Mouse (Mus musculus) v-Abl transformed pro-B cells (cell line): ENCODE data around the gene Ski.

Experiments
- in situ Hi-C, 2 experiments: fragments of 400-800 bp; cut with MboI; formaldehyde crosslinking; loops; one replicate each; pipeline ENCODE4 v1.15.1; 2025; ENCODE audit not compliant: unreplicated experiment in 2 of 2

The Ski gene

GRCm38 (mm10) chr4:155157871-155158542, 64.4 kb downstream of the Ski start:
- in situ Hi-C loops: no loop called here

DNA sequence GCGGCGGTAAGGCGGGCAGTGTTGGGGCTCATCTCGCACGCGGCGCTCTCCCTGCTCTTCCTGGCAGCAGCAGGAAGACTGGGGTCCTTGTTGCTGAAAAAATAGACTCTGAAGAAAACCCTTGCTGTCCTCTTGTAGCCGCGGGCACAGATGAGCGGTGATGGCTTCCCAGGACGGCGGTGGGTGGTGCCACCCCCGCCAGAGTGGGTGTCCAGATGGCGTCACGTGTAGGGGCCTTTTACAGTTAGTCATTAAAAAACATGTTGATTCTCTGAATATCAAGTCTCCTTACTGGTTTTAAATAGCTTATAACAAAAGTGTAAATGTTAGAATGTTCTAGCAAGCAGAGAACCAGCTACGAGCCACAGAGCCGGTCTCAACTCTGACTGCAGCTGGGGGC, 65.7 kb downstream of the Ski start:
- in situ Hi-C loops: no loop called here

DNA sequence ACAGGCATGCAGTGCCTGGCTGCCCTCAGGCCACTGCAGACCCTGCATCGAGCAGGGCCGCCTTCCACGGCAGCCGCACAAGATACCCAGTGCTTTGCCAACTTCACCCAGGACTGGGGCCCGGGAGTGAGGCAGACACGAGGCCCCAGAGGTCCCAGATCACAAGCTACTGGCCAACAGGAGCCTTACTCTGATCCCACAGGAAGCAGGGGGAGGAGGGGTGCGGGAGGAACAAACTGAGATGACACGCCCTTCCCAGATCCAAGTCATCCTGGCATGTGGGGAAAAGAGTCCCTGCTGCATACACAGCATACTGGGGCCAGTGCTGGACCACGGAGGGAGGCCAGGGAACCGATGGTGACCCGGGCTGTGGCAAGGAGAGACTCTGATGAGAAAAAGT, 67.4 kb downstream of the Ski start:
- in situ Hi-C loops: no loop called here

GRCm38 (mm10) chr4:155153389-155154072, 68.9 kb downstream of the Ski start:
- in situ Hi-C loops: no loop called here

DNA sequence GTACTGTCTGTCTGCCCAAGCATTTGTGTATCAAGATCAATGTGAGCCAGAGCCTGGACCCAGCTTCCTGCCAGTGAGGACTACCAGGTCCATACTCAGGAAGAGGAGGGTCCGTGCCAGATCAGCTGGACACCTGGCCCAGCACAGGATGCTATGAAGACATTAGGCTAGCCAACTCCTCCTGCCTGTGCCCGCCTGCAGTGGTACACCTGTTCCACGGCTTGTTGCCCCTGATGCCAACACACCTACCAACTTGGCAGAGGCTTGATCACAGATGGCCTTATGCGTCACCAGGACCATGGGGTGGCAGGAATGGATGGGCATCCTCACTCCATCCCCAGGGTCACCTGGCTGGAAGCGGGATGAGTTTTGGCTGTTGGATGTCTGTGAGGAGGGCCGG, 69.9 kb downstream of the Ski start:
- in situ Hi-C loops: no loop called here

DNA sequence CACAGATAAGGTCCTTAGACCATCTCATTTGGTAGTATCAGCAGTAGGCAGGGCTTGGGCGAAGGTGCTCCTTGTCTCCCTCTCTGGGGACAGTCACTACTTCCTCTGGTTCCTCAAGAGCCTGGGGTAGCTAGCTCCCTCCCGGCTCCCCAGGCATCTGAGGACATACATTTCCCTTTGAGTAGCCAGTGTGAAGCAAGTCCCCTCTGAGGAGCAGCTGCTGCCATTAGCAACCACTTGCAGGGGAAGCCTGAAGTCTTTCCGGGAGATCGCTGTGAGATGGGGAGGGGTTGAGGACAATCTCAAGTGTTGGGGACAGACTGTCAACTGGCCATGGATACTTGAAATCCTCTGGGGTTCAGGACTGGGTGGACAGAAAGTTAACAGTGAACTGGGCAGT, 70.5 kb downstream of the Ski start:
- in situ Hi-C loops: no loop called here

DNA sequence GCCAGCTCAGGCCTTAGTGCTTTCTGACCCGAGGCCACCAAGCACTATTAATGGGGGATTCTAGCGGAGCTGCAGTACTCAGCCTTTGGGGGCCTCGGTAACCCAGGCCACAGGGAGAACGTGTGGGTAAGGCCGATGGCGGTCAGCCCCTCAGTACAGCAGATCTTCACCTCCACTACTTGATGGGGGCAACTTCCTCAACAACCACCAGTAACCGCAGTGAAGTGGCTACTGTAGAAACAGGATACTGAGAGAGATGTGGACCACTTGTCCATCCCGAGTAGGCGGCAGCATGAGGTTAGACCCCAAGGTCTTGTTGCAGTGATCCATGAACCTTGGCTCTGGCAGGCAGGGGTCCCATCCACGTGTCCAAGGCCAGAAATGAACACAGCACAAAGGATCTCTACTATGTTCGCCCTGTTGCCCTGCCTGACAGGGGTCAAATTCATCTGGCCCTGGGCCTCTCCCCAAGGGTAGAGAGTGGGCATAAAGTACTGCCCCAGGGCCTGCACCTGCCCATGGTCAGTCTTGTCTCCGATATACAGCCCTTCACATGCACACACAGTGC, 71.1 kb downstream of the Ski start:
- in situ Hi-C loops: no loop called here

- in situ Hi-C loops: no loop called here
These were observed 71.9 kb downstream of the Ski start for GRCm38 (mm10) chr4:155150276-155151113.

GRCm38 (mm10) chr4:155149941-155150275, 72.5 kb downstream of the Ski start:
- in situ Hi-C loops: no loop called here

DNA sequence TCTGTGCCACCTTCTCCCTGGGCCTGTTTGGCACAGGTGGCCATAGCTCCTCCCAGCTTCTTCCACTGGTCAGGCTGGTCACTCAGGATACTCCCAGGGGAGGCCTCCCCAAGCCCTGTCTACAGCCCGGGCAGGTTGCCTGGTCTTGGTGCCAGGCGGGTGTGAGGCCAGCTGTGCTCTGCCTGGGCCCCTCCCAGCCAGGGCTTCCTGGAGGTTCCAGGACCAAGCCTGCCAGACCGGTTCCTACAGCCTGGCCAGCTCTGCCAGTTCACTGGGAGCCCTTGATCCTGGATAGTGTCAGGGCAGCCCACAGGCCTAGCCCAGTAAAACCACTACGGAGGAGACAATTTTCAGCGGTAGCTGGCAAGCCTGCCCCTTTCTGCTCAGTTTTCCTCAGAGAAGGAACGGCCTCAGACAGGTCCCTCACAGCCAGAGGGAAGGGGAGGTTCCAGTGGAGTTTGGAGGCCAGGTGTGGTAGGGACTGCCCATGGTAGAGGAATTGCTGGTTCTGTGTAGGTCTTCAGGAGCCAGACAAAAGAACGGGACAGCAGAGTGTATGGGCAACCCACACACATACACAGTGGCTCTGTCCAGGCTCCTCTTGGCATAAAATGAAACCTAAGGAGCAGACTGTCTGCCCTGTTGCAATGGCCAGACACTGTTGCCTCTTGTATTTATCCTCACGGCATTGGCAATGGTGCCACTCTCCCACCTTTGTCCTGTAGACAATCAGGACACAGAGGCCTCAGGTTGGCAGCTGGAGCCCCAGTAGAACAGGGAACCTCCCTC, 73.3 kb downstream of the Ski start:
- in situ Hi-C loops: no loop called here

- in situ Hi-C loops: no loop called here
These were observed 73.9 kb downstream of the Ski start for GRCm38 (mm10) chr4:155148453-155148852.

DNA sequence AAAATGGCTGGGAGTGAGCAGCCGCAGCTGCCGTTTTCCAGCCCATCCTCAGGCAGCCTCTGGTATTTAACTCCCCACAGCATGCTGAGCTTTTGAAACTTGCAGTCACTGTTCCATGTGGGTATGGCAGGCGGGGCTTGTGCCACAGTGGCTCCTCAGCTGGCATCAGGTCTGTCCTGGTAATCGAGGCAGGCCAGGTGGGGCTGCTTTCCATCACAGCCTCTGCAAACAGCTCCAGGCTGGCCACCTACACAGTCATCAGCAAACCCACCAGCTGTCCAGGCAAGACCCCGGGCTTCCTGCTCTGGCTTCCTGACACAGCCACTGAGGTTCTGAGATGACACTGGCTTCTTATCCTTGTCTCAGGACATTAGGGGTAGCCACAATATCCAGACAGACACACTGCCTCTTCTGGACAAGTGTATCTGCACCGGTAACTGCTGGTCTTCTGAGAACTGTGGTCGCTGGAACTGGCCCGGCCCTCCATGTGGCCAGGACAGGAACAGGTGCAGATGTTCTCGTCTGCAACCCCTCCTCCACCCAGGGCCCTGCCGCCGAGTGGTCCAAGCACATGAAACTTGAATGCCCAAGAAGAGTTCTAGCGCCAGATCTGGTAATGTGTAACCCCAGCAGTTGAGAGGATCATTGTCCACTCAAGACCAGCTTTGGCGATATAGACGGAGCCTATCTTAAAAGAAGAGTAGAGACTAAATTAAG, 76.1 kb downstream of the Ski start:
- in situ Hi-C loops: no loop called here

- in situ Hi-C loops: no loop called here
These were observed 77.7 kb downstream of the Ski start for GRCm38 (mm10) chr4:155144548-155145180.

DNA sequence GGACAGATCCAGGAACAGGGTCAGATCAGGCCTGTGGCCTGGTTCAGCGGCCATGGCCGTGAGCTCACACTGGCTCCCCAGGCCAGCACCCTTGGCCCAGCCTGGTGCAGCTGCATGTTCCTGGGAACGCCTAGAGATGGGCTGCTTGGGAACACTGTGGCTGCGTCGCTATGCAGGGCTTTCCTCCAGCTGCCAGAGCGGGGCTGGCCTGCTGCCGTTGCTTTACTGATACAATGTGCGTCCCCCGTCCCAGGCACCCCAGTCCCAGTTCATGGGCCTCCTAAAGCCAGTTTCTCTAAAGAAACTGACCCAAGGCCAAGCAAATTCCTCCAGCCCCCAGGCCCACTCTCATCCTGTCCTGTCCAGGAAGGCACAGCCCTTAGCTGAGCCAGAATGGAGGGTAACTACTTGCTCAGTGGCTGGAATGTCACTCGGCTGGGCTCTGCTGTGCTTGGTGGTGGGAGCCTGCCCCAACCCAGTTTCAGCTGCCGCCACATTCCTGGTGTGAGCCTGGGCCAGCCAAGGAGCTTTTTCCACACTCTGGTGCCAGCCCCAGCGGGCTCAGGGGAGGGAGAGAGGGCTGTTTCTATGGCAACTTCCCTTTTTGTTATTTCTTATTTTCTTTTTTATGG, 78.4 kb downstream of the Ski start:
- in situ Hi-C loops: no loop called here

DNA sequence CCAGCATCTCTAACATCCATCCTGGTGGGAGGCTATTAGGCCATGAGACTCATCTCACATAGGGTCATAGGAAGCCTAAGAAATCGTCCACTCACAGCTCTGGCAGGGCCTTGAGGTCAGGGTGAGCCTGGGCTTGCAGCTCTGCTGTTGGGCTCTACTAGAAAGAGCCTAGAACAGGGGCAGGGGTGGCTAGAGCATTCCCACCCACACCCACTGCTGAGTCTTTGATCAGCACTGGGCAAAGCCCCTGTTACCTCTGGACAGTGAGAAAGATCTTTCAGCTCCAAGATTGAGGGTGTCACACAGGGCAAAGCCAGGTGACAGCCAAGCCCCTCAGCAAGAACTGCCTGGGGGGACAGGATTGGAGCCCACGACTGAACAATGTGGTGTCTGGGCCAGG, 79.0 kb downstream of the Ski start:
- in situ Hi-C loops: no loop called here

DNA sequence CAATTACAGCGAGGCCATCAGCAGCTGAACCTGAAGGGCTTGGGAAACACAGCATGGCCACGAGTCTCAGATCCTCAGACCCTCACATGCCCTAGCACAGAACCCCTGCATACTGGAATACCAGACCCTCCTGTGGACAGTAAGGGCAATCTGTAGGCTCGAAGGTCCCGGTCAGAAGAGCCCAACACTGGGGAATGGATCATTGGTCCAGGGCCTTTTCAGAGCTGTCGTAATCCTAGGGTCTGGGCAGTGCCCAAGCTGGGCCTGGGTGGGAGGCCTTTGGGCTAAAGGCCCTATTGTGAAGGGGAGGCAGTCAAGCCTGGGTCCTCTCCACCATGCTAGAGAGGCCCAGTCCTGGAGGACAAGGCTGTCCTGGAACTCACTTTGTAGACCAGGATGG, 79.6 kb downstream of the Ski start:
- in situ Hi-C loops: no loop called here

DNA sequence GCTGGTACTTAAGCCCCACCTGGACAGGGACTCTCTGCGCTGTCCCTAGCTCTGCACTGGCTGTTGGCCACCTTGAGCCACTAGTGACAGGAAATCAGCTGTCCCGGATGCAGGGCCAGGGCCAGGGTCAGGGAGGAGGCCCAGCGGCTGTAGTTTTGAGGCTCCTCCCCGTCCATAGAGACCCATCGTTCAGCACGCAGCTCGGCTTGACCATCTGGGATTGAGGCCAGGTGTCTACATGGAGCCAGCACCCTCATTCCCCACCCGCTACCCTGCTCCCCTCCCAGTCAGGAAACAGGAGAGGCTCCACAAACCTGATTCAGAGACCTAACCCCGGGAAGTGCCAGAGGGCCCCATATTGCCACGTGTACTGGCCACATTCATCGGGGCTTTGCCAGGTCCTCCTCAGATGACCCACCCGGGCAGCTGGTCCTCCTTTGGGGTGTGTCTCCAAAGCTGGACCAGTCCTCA, 81.6 kb downstream of the Ski start:
- in situ Hi-C loops: no loop called here

GRCm38 (mm10) chr4:155140150-155140549, 82.2 kb downstream of the Ski start:
- in situ Hi-C loops: no loop called here
